Mouse (Mus musculus): ENCODE results near the gene Olfr1264. TPM values are rescaled to one million over a fixed set of nuclear protein-coding genes. Genes with fewer than 3 reads are reported as not detected.

Gene Olfr1264
- polyA plus RNA-seq, 1 experiment from 2014 or later = not detected

Other genes starting within 250 kb of the Olfr1264 start
- gene Olfr1254, start 232.0 kb downstream of the Olfr1264 start, polyA plus RNA-seq (2015; fragmentation: Nextera tagmentation; extraction: Ambion mirVana) = not detected in 2 replicates
- gene Olfr1255, start 213.5 kb downstream of the Olfr1264 start, polyA plus RNA-seq (2015; fragmentation: Nextera tagmentation; extraction: Ambion mirVana) = not detected in 2 replicates
- not detected in 2 replicates for gene Olfr1256, start 184.0 kb downstream of the Olfr1264 start, polyA plus RNA-seq (2015; fragmentation: Nextera tagmentation; extraction: Ambion mirVana)
- not detected in 2 replicates for gene Olfr48, start 177.4 kb downstream of the Olfr1264 start, polyA plus RNA-seq (2015; fragmentation: Nextera tagmentation; extraction: Ambion mirVana)
- not detected in 2 replicates for gene Olfr1257, start 147.1 kb downstream of the Olfr1264 start, polyA plus RNA-seq (2015; fragmentation: Nextera tagmentation; extraction: Ambion mirVana)
- not detected in 2 replicates for gene Olfr1258, start 98.3 kb downstream of the Olfr1264 start, polyA plus RNA-seq (2015; fragmentation: Nextera tagmentation; extraction: Ambion mirVana)
- gene Olfr1259, start 76.9 kb downstream of the Olfr1264 start, polyA plus RNA-seq (2015; fragmentation: Nextera tagmentation; extraction: Ambion mirVana) = not detected in 2 replicates
- not detected in 2 replicates for gene Olfr1260, start 51.2 kb downstream of the Olfr1264 start, polyA plus RNA-seq (2015; fragmentation: Nextera tagmentation; extraction: Ambion mirVana)
- gene Olfr1261, start 34.4 kb downstream of the Olfr1264 start, polyA plus RNA-seq (2015; fragmentation: Nextera tagmentation; extraction: Ambion mirVana) = not detected in 2 replicates
- gene Olfr1262, start 25.4 kb downstream of the Olfr1264 start, polyA plus RNA-seq (2015; fragmentation: Nextera tagmentation; extraction: Ambion mirVana) = not detected in 2 replicates
- not detected in 2 replicates for gene Olfr1263, start 13.4 kb downstream of the Olfr1264 start, polyA plus RNA-seq (2015; fragmentation: Nextera tagmentation; extraction: Ambion mirVana)
- not detected in 2 replicates for gene Olfr1265, start 9.8 kb upstream of the Olfr1264 start, polyA plus RNA-seq (2015; fragmentation: Nextera tagmentation; extraction: Ambion mirVana)
- not detected in 2 replicates for gene Olfr140, start 38.0 kb upstream of the Olfr1264 start, polyA plus RNA-seq (2015; fragmentation: Nextera tagmentation; extraction: Ambion mirVana)
- not detected in 2 replicates for gene Olfr1269, start 95.8 kb upstream of the Olfr1264 start, polyA plus RNA-seq (2015; fragmentation: Nextera tagmentation; extraction: Ambion mirVana)
- gene Olfr32, start 116.7 kb upstream of the Olfr1264 start, polyA plus RNA-seq (2015; fragmentation: Nextera tagmentation; extraction: Ambion mirVana) = not detected in 2 replicates
- not detected in 2 replicates for gene Olfr1270, start 127.5 kb upstream of the Olfr1264 start, polyA plus RNA-seq (2015; fragmentation: Nextera tagmentation; extraction: Ambion mirVana)
- not detected in 2 replicates for gene Olfr1506, start 198.9 kb upstream of the Olfr1264 start, polyA plus RNA-seq (2015; fragmentation: Nextera tagmentation; extraction: Ambion mirVana)
- gene Olfr142, start 232.0 kb upstream of the Olfr1264 start, polyA plus RNA-seq (2015; fragmentation: Nextera tagmentation; extraction: Ambion mirVana) = not detected in 2 replicates
- not detected in 2 replicates for gene Olfr1271, start 245.5 kb upstream of the Olfr1264 start, polyA plus RNA-seq (2015; fragmentation: Nextera tagmentation; extraction: Ambion mirVana)

All from intestine, embryonic 16.5 days (tissue).